ENCODE assay signal across 16 mouse cellular contexts in the genomic region with DNA sequence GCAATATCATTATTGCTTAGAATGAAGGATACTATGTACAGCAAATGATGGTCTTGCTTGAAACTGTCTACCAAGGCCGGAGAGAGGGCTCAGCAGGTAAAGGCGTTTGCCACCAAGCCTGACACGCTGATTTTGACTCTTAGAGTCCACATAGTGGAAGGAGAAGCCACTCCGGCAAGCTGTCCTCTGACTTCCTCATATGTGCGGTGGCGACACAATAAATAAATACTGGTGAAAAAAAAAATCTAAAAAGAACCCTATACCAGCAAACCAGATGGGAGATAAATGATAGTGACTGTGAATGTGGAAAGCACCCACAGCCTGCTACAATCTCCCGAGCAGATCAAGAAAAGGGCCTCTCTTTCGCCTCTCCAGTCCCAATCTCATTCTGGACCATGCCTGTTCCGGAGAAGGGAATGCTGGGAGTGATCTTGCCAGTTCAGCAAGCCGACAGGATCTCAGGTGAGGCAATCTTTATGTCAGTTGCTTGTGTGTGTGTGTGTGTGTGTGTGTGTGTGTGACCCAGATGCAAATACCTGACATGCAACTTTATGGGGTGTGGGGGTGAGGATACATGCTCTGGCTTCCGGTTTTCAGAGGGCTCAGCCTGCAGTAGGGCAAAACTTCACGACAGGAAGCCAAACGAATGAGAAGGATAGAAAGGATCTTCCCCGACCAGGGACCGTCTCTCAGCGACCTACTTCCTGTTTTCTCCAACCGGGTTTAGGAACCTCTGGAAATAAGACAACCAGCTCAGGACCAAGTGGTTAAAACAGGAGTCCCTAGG. TPM values are rescaled to one million over a fixed set of nuclear protein-coding genes. Genes with fewer than 3 reads are reported as not detected.
DNase-seq lines count a peak whose midpoint lies in the region; ATAC-seq lines count a peak whose summit lies in the region.
"Had no signal": no experiment of that assay in that cellular context is flagged by ENCODE, and none has a peak within 500 bp of the region (broad histone marks: within the 10 kb centered on the region; RNA-seq: fewer than 3 reads in every experiment).

No protein-coding gene starts in this region.

- no peak overlapping the region for H3K4me2 ChIP-seq in intestine, embryonic 16.5 days (ENCODE audit: low read depth, low read length)
- H3K4me2 ChIP-seq: heart, embryonic 15.5 days; midbrain, embryonic 11.5 days had no signal

- DNase-seq in 416B (ENCODE audit: low read depth), result peak; percentile 46
- peak; percentile 62 for DNase-seq in CD4-positive helper T cell, adult 2 months (ENCODE audit: low read depth, low spot score)
- DNase-seq in naive thymus-derived CD4-positive, alpha-beta T cell, adult 2 months (ENCODE audit: low read depth), result peak; percentile 71
- DNase-seq in adrenal gland, postnatal 36 days, result no peak
- no peak for DNase-seq in kidney, postnatal 4 days
- DNase-seq: kidney, postnatal 14 days; retina, postnatal 1 day had no signal

- peak; percentile 49 for ATAC-seq in common myeloid progenitor, adult 5-6 weeks (replicated peaks; ENCODE audit: low read depth, poor library complexity, severe bottlenecking)
- no peak for ATAC-seq in intestine, embryonic 16.5 days
- ATAC-seq: hindbrain, postnatal 0 days had no signal

- no peaks in the 10 kb centered on the region for H3K4me1 ChIP-seq in intestine, embryonic 16.5 days (ENCODE audit: control insufficient read depth, insufficient read depth, low read length)
- H3K4me1 ChIP-seq: heart, embryonic 15.5 days had no signal

- H3K9me3 ChIP-seq in intestine, embryonic 16.5 days (ENCODE audit: control insufficient read depth, low read length), result no peaks in the 10 kb centered on the region
- H3K9me3 ChIP-seq: heart, embryonic 15.5 days had no signal

- no peaks in the 10 kb centered on the region for H3K36me3 ChIP-seq in intestine, embryonic 16.5 days (ENCODE audit: control insufficient read depth, insufficient read depth, low read length)
- H3K36me3 ChIP-seq: heart, embryonic 15.5 days had no signal

- H3K9ac ChIP-seq in intestine, embryonic 16.5 days (ENCODE audit: low read depth, low read length), result no peak overlapping the region
- H3K9ac ChIP-seq: heart, embryonic 15.5 days had no signal

- no peak overlapping the region for H3K4me3 ChIP-seq in intestine, embryonic 16.5 days (ENCODE audit: low read length)
- H3K4me3 ChIP-seq: heart, embryonic 15.5 days had no signal

- 61% methylated on average over 17 of the region's 17 CpGs for WGBS in intestine, embryonic 16.5 days

- H3K27ac ChIP-seq in intestine, embryonic 16.5 days (ENCODE audit: low read length), result no peak overlapping the region
- H3K27ac ChIP-seq: heart, embryonic 15.5 days; hindbrain, postnatal 0 days had no signal

- no peaks in the 10 kb centered on the region for H3K27me3 ChIP-seq in intestine, embryonic 16.5 days (replicated peaks; ENCODE audit: control insufficient read depth, insufficient read depth, low read length)
- H3K27me3 ChIP-seq: heart, embryonic 15.5 days had no signal

RNA-seq across cellular contexts. Expression of a gene that starts 15.2 kb away (rescaled TPM):
- total RNA-seq in common myeloid progenitor, adult 5-6 weeks (2017), result not detected in 2 replicates
- polyA plus RNA-seq in intestine, embryonic 16.5 days (2015; fragmentation: Nextera tagmentation; extraction: Ambion mirVana), result 0.12 TPM in 1 of 2 replicates, not detected in the other
- not detected for total RNA-seq in adrenal gland, postnatal 36 days (2021)
- total RNA-seq: hindbrain, postnatal 0 days; left cerebral cortex, adult 18-20 months; liver, adult 2 months had no signal
- polyA plus RNA-seq: cortical plate, adult 2 months; heart, embryonic 15.5 days; hindbrain, postnatal 0 days; liver, adult 2 months; midbrain, embryonic 11.5 days; neural tube, embryonic 11.5 days had no signal

RNA-seq across cellular contexts. Expression of a gene that starts 25.0 kb away (rescaled TPM):
- not detected in 2 replicates for total RNA-seq in common myeloid progenitor, adult 5-6 weeks (2017)
- polyA plus RNA-seq in intestine, embryonic 16.5 days (2015; fragmentation: Nextera tagmentation; extraction: Ambion mirVana), result 0.27 and 0.49 TPM in 2 replicates
- under 1 TPM; 0.36 to 0.92 TPM for total RNA-seq in adrenal gland, postnatal 36 days (2021)
- total RNA-seq: liver, adult 2 months had no signal
- polyA plus RNA-seq: cortical plate, adult 2 months; liver, adult 2 months had no signal

RNA-seq across cellular contexts. Expression of a gene that starts 47.7 kb away (rescaled TPM):
- not detected in 2 replicates for total RNA-seq in common myeloid progenitor, adult 5-6 weeks (2017)
- polyA plus RNA-seq in intestine, embryonic 16.5 days (2015; fragmentation: Nextera tagmentation; extraction: Ambion mirVana), result not detected in 2 replicates
- not detected for total RNA-seq in adrenal gland, postnatal 36 days (2021)
- total RNA-seq: hindbrain, postnatal 0 days; left cerebral cortex, adult 18-20 months; liver, adult 2 months had no signal
- polyA plus RNA-seq: cortical plate, adult 2 months; heart, embryonic 15.5 days; hindbrain, postnatal 0 days; liver, adult 2 months; midbrain, embryonic 11.5 days; neural tube, embryonic 11.5 days had no signal

RNA-seq across cellular contexts. Expression of a gene that starts 50.7 kb away (rescaled TPM):
- 9.6 and 14.7 TPM in 2 replicates for total RNA-seq in common myeloid progenitor, adult 5-6 weeks (2017)
- 0.35 and 0.36 TPM in 2 replicates for polyA plus RNA-seq in intestine, embryonic 16.5 days (2015; fragmentation: Nextera tagmentation; extraction: Ambion mirVana)
- 1 to 10 TPM; 5.4 to 5.8 TPM for total RNA-seq in adrenal gland, postnatal 36 days (2021)
- polyA plus RNA-seq: hindbrain, postnatal 0 days; midbrain, embryonic 11.5 days; neural tube, embryonic 11.5 days had no signal

Comparison
In these comparisons a context has a peak if more than half of its experiments do, and no peak if none do; other contexts are left out.
1. DNase-seq: peak in 416B (single experiment), CD4-positive helper T cell, adult 2 months (single experiment) and naive thymus-derived CD4-positive, alpha-beta T cell, adult 2 months (single experiment); none in adrenal gland, postnatal 36 days (0 of 2) and kidney, postnatal 4 days (0 of 2).